ENCODE assay signal across 22 mouse cellular contexts in the genomic region with DNA sequence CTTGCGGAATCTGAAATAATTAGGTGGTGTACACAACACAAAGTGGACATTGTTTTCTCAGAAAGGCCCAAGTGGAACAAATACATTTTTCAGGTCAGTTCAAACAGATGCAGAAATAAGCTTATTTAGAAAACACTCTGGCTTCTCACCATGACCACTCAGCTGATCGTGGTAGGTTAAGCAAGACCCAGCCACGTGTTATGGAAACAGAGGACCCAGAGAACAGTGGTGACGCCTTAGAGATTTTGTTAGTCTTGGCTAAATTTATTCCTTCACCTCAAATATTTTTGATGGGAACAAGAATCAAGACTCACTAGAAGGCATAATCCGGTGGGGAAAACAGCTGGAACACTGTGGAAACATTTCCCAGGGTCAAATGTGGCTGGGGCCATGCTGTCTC. TPM values are rescaled to one million over a fixed set of nuclear protein-coding genes. Genes with fewer than 3 reads are reported as not detected.
A peak's percentile ranks its signal among the peaks of the same experiment; 100 is the strongest.
DNase-seq lines count a peak whose midpoint lies in the region; ATAC-seq and TF ChIP-seq lines count a peak whose summit lies in the region.
"Had no signal": no experiment of that assay in that cellular context is flagged by ENCODE, and none has a peak within 500 bp of the region (broad histone marks: within the 10 kb centered on the region; RNA-seq: fewer than 3 reads in every experiment).

No protein-coding gene starts in this region.

- peak; percentile 8 for DNase-seq in hindbrain, embryonic 10.5 days (ENCODE audit: low spot score)
- DNase-seq in lung, postnatal 0 days (ENCODE audit: low spot score) = peak; percentile 9
- DNase-seq in lung, postnatal 4 days = no peak
- DNase-seq in 416B (ENCODE audit: low read depth) = peak; percentile 51
- peak; percentile 35 for DNase-seq in brain, embryonic 14.5 days (ENCODE audit: low read depth)
- DNase-seq in layer of hippocampus, postnatal 25 days (ENCODE audit: extremely low spot score in 1 of 2, low spot score in 1 of 2) = no peak
- DNase-seq: adrenal gland, postnatal 10 days; cerebellum, adult 18-20 months; cerebellum, postnatal 14 days; embryo, embryonic 11 days; gastrocnemius, postnatal 36 days; heart, adult 2 months had no signal

- TF ChIP-seq CTCF in lung, postnatal 0 days (IDR thresholded peaks at IDR 0.05) = no peak
- TF ChIP-seq CTCF in brain, embryonic 14.5 days (IDR thresholded peaks at IDR 0.05; ENCODE audit: borderline replicate concordance, extremely low read depth, insufficient read depth, insufficient read length) = no peak

- no peak overlapping the region for H3K27ac ChIP-seq in hindbrain, embryonic 10.5 days
- H3K27ac ChIP-seq in hindbrain, embryonic 16.5 days (ENCODE audit: low read depth, low read length) = no peak overlapping the region
- H3K27ac ChIP-seq in lung, postnatal 0 days (ENCODE audit: low read length) = no peak overlapping the region
- H3K27ac ChIP-seq: embryonic facial prominence, embryonic 15.5 days; forebrain, embryonic 15.5 days; heart, adult 2 months; hindbrain, embryonic 12.5 days; intestine, embryonic 15.5 days had no signal

- WGBS in hindbrain, embryonic 10.5 days = 63% methylated on average over 5 of the region's 5 CpGs
- 63% methylated on average over 5 of the region's 5 CpGs for WGBS in hindbrain, embryonic 16.5 days
- WGBS in lung, postnatal 0 days = 72% methylated on average over 5 of the region's 5 CpGs

- H3K4me1 ChIP-seq in hindbrain, embryonic 10.5 days (replicated peaks) = 0 out of 2 replicates have a peak, but pooled peaks cover 4% of the 10 kb centered on the region
- H3K4me1 ChIP-seq in hindbrain, embryonic 16.5 days (ENCODE audit: control insufficient read depth, insufficient read depth, low read depth, low read length) = no peaks in the 10 kb centered on the region
- H3K4me1 ChIP-seq in lung, postnatal 0 days (ENCODE audit: insufficient read depth, low read depth, low read length) = no peaks in the 10 kb centered on the region
- H3K4me1 ChIP-seq: embryonic facial prominence, embryonic 15.5 days; forebrain, embryonic 15.5 days; hindbrain, embryonic 12.5 days; intestine, embryonic 15.5 days had no signal

- no peak for TF ChIP-seq POLR2A in brain, embryonic 14.5 days (IDR thresholded peaks at IDR 0.05; ENCODE audit: borderline replicate concordance, extremely low read depth, insufficient read depth, insufficient read length, poor library complexity, severe bottlenecking)

- peaks cover 3% of the 10 kb centered on the region; the same call in 1 of the 2 replicates for H3K27me3 ChIP-seq in hindbrain, embryonic 10.5 days (ENCODE audit: insufficient read depth, poor library complexity, severe bottlenecking)
- no peaks in the 10 kb centered on the region for H3K27me3 ChIP-seq in hindbrain, embryonic 16.5 days (replicated peaks; ENCODE audit: control insufficient read depth, insufficient read depth, low read length)
- no peaks in the 10 kb centered on the region for H3K27me3 ChIP-seq in lung, postnatal 0 days (replicated peaks; ENCODE audit: insufficient read depth, low read length)
- H3K27me3 ChIP-seq: hindbrain, embryonic 12.5 days; intestine, embryonic 15.5 days had no signal

- no peaks in the 10 kb centered on the region for H3K36me3 ChIP-seq in hindbrain, embryonic 10.5 days
- H3K36me3 ChIP-seq in hindbrain, embryonic 16.5 days (ENCODE audit: control insufficient read depth, insufficient read depth, low read length) = no peaks in the 10 kb centered on the region
- no peaks in the 10 kb centered on the region for H3K36me3 ChIP-seq in lung, postnatal 0 days (ENCODE audit: insufficient read depth, low read length)
- H3K36me3 ChIP-seq: embryonic facial prominence, embryonic 15.5 days; G1E; hindbrain, embryonic 12.5 days; intestine, embryonic 15.5 days had no signal

- H3K9ac ChIP-seq in hindbrain, embryonic 16.5 days (ENCODE audit: low read depth, low read length) = no peak overlapping the region
- H3K9ac ChIP-seq in lung, postnatal 0 days (replicated peaks; ENCODE audit: low read depth) = no peak overlapping the region
- H3K9ac ChIP-seq: embryonic facial prominence, embryonic 15.5 days; forebrain, embryonic 15.5 days; hindbrain, embryonic 12.5 days; intestine, embryonic 15.5 days had no signal

- ATAC-seq in hindbrain, embryonic 16.5 days = no peak
- no peak for ATAC-seq in lung, postnatal 0 days
- ATAC-seq: forebrain, embryonic 15.5 days; intestine, embryonic 15.5 days had no signal

- TF ChIP-seq EP300 in lung, postnatal 0 days (IDR thresholded peaks at IDR 0.05) = no peak

- H3K9me3 ChIP-seq in hindbrain, embryonic 10.5 days = no peaks in the 10 kb centered on the region
- H3K9me3 ChIP-seq in hindbrain, embryonic 16.5 days (ENCODE audit: control insufficient read depth, low read length) = no peaks in the 10 kb centered on the region
- H3K9me3 ChIP-seq in lung, postnatal 0 days (ENCODE audit: low read length) = no peaks in the 10 kb centered on the region
- H3K9me3 ChIP-seq: embryonic facial prominence, embryonic 15.5 days; forebrain, embryonic 15.5 days; G1E; hindbrain, embryonic 12.5 days; intestine, embryonic 15.5 days had no signal

- H3K4me2 ChIP-seq in hindbrain, embryonic 16.5 days (ENCODE audit: low read length) = no peak overlapping the region
- no peak overlapping the region for H3K4me2 ChIP-seq in lung, postnatal 0 days (replicated peaks; ENCODE audit: low read depth, low read length)
- H3K4me2 ChIP-seq: embryonic facial prominence, embryonic 15.5 days; forebrain, embryonic 15.5 days; heart, embryonic 11.5 days; hindbrain, embryonic 12.5 days; intestine, embryonic 15.5 days had no signal

- no peak overlapping the region for H3K4me3 ChIP-seq in hindbrain, embryonic 10.5 days
- no peak overlapping the region for H3K4me3 ChIP-seq in hindbrain, embryonic 16.5 days (ENCODE audit: low read length)
- no peak overlapping the region for H3K4me3 ChIP-seq in lung, postnatal 0 days (ENCODE audit: low read depth, low read length)
- H3K4me3 ChIP-seq: embryonic facial prominence, embryonic 15.5 days; erythroblast, embryonic 14.5 days; forebrain, embryonic 15.5 days; heart, adult 2 months; hindbrain, embryonic 12.5 days; intestine, embryonic 15.5 days had no signal

RNA-seq across cellular contexts. Expression of a gene that starts 7.5 kb away (rescaled TPM):
- 0.63 and 0.85 TPM in 2 replicates for polyA plus RNA-seq in hindbrain, embryonic 10.5 days (2016; fragmentation: Nextera tagmentation; extraction: Ambion mirVana)
- polyA plus RNA-seq in hindbrain, embryonic 16.5 days (2015; fragmentation: Nextera tagmentation; extraction: Ambion mirVana) = 16.4 and 18.7 TPM in 2 replicates
- polyA plus RNA-seq in lung, postnatal 0 days (2015; fragmentation: Nextera tagmentation; extraction: Ambion mirVana) = 0.12 and 0.24 TPM in 2 replicates
- 6.1 and 8.7 TPM in 2 replicates for polyA plus RNA-seq in brain, embryonic 14.5 days (2012; rRNA removed)
- 10 to 100 TPM; 12.2 to 14.1 TPM for total RNA-seq in layer of hippocampus, postnatal 25 days (2021)
- total RNA-seq: gastrocnemius, adult 8-10 months; gastrocnemius, postnatal 36 days; heart, adult 2 months; heart, postnatal 25 days had no signal
- polyA plus RNA-seq: G1E; heart, embryonic 11.5 days had no signal

RNA-seq across cellular contexts. Expression of a gene that starts 8.0 kb away (rescaled TPM):
- polyA plus RNA-seq in hindbrain, embryonic 10.5 days (2016; fragmentation: Nextera tagmentation; extraction: Ambion mirVana) = 0.04 and 0.09 TPM in 2 replicates
- 0.44 and 0.46 TPM in 2 replicates for polyA plus RNA-seq in hindbrain, embryonic 16.5 days (2015; fragmentation: Nextera tagmentation; extraction: Ambion mirVana)
- 0.29 and 0.35 TPM in 2 replicates for polyA plus RNA-seq in lung, postnatal 0 days (2015; fragmentation: Nextera tagmentation; extraction: Ambion mirVana)
- 0.15 and 0.25 TPM in 2 replicates for polyA plus RNA-seq in brain, embryonic 14.5 days (2012; rRNA removed)
- under 1 TPM; 0.10 to 0.14 TPM for total RNA-seq in layer of hippocampus, postnatal 25 days (2021)
- total RNA-seq: gastrocnemius, adult 8-10 months; heart, postnatal 25 days had no signal
- polyA plus RNA-seq: erythroblast, embryonic 14.5 days; G1E had no signal

RNA-seq across cellular contexts. Expression of a gene that starts 31.3 kb away (rescaled TPM):
- 36.6 and 39.0 TPM in 2 replicates for polyA plus RNA-seq in hindbrain, embryonic 10.5 days (2016; fragmentation: Nextera tagmentation; extraction: Ambion mirVana)
- 42.6 and 45.2 TPM in 2 replicates for polyA plus RNA-seq in hindbrain, embryonic 16.5 days (2015; fragmentation: Nextera tagmentation; extraction: Ambion mirVana)
- 38.6 and 38.7 TPM in 2 replicates for polyA plus RNA-seq in lung, postnatal 0 days (2015; fragmentation: Nextera tagmentation; extraction: Ambion mirVana)
- polyA plus RNA-seq in brain, embryonic 14.5 days (2012; rRNA removed) = 19.1 and 19.5 TPM in 2 replicates
- 10 to 100 TPM; 60.1 to 64.8 TPM for total RNA-seq in layer of hippocampus, postnatal 25 days (2021)

RNA-seq across cellular contexts. Expression of a gene that starts 53.8 kb away (rescaled TPM):
- polyA plus RNA-seq in hindbrain, embryonic 10.5 days (2016; fragmentation: Nextera tagmentation; extraction: Ambion mirVana) = 0.14 and 0.34 TPM in 2 replicates
- 0.35 and 0.39 TPM in 2 replicates for polyA plus RNA-seq in hindbrain, embryonic 16.5 days (2015; fragmentation: Nextera tagmentation; extraction: Ambion mirVana)
- 0.12 and 0.17 TPM in 2 replicates for polyA plus RNA-seq in lung, postnatal 0 days (2015; fragmentation: Nextera tagmentation; extraction: Ambion mirVana)
- 0.19 and 0.33 TPM in 2 replicates for polyA plus RNA-seq in brain, embryonic 14.5 days (2012; rRNA removed)
- under 1 TPM; 0.27 to 0.28 TPM for total RNA-seq in layer of hippocampus, postnatal 25 days (2021)
- total RNA-seq: gastrocnemius, adult 8-10 months; gastrocnemius, postnatal 36 days; heart, adult 2 months; heart, postnatal 25 days had no signal

Comparison
In these comparisons a context has a peak if more than half of its experiments do, and no peak if none do; other contexts are left out.
1. DNase-seq: peak in hindbrain, embryonic 10.5 days (single experiment), lung, postnatal 0 days (single experiment), 416B (single experiment) and brain, embryonic 14.5 days (single experiment); none in lung, postnatal 4 days (0 of 2) and layer of hippocampus, postnatal 25 days (0 of 2).